Mouse (Mus musculus): ENCODE data around the gene AU015836. TPM values are rescaled to one million over a fixed set of nuclear protein-coding genes. Genes with fewer than 3 reads are reported as not detected.
"Not testable (repeated sequence)": the region's sequence is repeated elsewhere in the genome, so short reads cannot be mapped to it uniquely, and the experiment has no call there.

Gene AU015836
- total RNA-seq (2021): not detected

- DNase-seq: no peak
- intact Hi-C loops (cut with DNase I): no loop called here
Measured at GRCm38 (mm10) chrX:93968444-93968843, at the start of gene AU015836. TSS of gene AU015836 (plus strand) at chrX:93968659.

DNA sequence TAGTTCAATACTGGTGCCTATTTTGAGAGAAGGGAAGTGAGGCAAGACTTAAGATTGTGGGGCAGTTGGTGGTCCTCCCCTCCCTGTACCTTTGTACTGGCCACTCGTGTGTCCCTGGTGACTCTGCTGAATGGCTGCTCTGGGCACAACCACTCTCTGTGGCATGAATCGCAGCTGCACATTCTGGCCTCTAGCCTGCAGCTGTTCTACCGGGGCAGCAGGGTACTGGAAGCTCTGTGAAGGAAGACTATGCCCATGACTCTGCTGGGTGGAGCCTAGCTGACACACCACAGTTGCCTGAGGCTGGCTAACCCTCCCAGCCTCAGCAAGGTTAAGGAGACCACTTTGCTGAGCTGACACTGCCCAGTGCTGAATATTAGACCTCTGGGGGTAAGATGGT is 49.4 kb upstream of the AU015836 start:
- DNase-seq: no peak
- intact Hi-C loops (cut with DNase I): no loop called here

GRCm38 (mm10) chrX:93928379-93928778 is 40.1 kb upstream of the AU015836 start:
- intact Hi-C loops (cut with DNase I): no loop called here
- no peak for DNase-seq

GRCm38 (mm10) chrX:93928794-93929193 is 39.7 kb upstream of the AU015836 start:
- intact Hi-C loops (cut with DNase I): no loop called here
- no peak for DNase-seq

DNA sequence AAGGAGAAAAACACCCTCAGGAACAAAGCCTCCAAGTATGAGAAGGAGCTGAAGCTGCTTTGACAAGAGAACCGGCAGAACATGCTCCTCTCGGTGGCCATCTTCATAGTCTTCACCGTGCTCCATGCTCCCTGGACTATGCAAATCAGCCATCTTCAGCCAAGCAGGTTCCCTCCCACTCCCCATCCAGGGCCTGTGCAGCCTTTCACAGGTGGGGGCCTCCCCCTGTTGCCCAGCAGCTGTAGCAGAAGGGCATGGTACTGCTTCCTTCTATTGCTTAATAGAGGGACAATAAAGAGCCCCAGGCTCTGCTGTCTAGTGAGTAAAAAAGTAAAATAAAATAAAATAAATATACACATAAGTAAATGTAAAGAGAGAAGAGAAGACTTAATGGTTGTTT is 36.8 kb upstream of the AU015836 start:
- intact Hi-C loops (cut with DNase I): no loop called here

GRCm38 (mm10) chrX:93956727-93957126 is 11.7 kb upstream of the AU015836 start:
- intact Hi-C loops (cut with DNase I): loop anchor here (2.0 kb wide), 1 partner anchor 76 kb away; no protein-coding TSS in a partner anchor
- DNase-seq: peak; percentile 2 to 4

More for the DNA sequence above, 36.8 kb upstream of the AU015836 start:
- no peak for DNase-seq

DNA sequence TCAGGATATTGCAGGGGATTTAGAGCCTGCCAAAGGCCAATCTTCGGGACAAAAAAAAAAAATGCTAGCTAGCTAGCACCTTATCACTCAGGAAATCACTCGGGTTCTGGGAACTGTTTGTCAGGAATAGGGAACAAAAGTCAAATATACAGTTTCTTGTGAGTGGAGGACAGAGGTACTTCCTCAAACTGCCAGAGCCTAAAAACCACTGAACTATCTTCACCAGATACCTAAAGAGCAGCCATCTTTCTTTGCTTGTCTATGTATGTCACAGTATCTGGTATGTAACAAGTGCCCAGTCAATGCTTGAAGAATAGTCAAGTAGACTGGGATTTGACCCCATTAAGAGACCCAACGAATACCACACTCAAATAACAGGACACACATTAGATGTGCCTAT is 10.0 kb upstream of the AU015836 start:
- intact Hi-C loops (cut with DNase I): no loop called here
- DNase-seq: no peak

- DNase-seq: no peak
- intact Hi-C loops (cut with DNase I): no loop called here
Measured at GRCm38 (mm10) chrX:93980341-93980740, 11.9 kb downstream of the AU015836 start.

DNA sequence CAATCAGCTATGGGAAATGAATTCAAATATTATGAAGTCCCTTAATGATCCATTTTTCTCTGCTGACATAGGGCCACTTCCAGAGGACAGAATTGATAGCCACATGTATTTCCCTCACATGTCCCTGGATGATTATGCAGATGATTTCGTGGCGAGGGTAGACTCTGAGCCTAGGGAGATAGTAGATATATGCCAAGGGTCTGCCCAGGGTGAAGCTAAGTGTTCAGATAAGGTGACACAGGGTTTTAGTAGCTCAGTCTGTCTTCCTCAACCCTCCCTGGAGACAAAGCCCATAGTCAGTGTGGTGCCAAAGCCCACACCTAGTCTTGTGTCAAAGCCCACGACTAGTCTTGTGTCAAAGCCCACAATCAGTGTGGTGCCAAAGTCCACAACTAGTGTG is 13.7 kb downstream of the AU015836 start:
- DNase-seq: no peak
- intact Hi-C loops (cut with DNase I): no loop called here

- intact Hi-C loops (cut with DNase I); DNase-seq: not testable (repeated sequence)
Measured at GRCm38 (mm10) chrX:93985096-93985495, 16.6 kb downstream of the AU015836 start.

GRCm38 (mm10) chrX:94006991-94007390 is 38.5 kb downstream of the AU015836 start:
- no peak for DNase-seq
- intact Hi-C loops (cut with DNase I): no loop called here

- no peak for DNase-seq
- intact Hi-C loops (cut with DNase I): no loop called here
Measured at GRCm38 (mm10) chrX:94009442-94009841, 41.0 kb downstream of the AU015836 start.

DNA sequence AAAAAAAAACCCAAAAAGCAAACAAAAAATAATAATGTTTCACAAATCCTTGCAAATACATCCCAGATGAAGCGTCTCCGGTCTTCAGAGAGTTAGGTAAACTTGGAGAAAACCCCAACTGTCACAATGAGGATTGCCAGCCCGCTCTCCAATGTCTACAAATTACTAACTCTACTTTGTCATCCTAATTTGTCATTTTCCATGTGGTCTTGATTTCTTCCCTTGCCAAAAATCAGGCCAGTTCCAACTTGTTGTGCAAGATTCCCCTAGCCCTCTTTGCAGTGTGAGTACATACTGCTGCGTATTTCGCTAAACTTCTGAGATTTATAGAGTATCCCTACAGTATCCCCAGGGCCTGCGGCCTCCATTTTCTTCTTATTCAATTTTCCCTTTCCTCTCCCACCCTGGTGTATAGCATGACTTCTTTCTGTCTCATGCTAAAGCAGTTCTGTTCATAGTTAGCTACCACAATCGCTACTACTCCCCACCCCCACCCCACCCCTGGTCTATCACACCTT is 43.3 kb downstream of the AU015836 start:
- intact Hi-C loops (cut with DNase I): no loop called here

GRCm38 (mm10) chrX:94012479-94013167 is 44.2 kb downstream of the AU015836 start:
- intact Hi-C loops (cut with DNase I): no loop called here
- DNase-seq: peak; percentile 9 to 13

More for the DNA sequence above, 43.3 kb downstream of the AU015836 start:
- DNase-seq: no peak

GRCm38 (mm10) chrX:94016891-94017290 is 48.4 kb downstream of the AU015836 start:
- intact Hi-C loops (cut with DNase I): no loop called here
- DNase-seq: no peak

- no peak for DNase-seq
- intact Hi-C loops (cut with DNase I): no loop called here
Measured at GRCm38 (mm10) chrX:94022264-94022874, 53.9 kb downstream of the AU015836 start.

Other genes starting within 250 kb of the AU015836 start
- 1 to 10 TPM; 3.0 to 3.2 TPM for gene Pdk3, start 136.5 kb upstream of the AU015836 start, total RNA-seq (2021)
- 10 to 100 TPM; 24.9 to 29.0 TPM for gene Zfx, start 155.0 kb downstream of the AU015836 start, total RNA-seq (2021)
- gene Eif2s3x, start 244.2 kb downstream of the AU015836 start, total RNA-seq (2021): 100 to 1,000 TPM; 100 to 154 TPM